Mouse (Mus musculus) MEL (cell line): ENCODE measurements around the gene Rab20. TPM values are rescaled to one million over a fixed set of nuclear protein-coding genes. Genes with fewer than 3 reads are reported as not detected.

ENCODE experiments used
- DNase-seq: peaks from one replicate; pipeline ENCODE4 v3.0.0; 2011; ENCODE audit warnings: low read depth, low spot score
- H3K27ac ChIP-seq: 2 replicates; pipeline ENCODE4 v1.5.1; 2012; ENCODE audit warnings: low read depth, mild to moderate bottlenecking, control low read depth, low read length, moderate library complexity; ENCODE audit not compliant: control insufficient read depth
- H3K27me3 ChIP-seq, 2 experiments: fragments of 150-350 bp in 1 of 2; sonication (generic) in 1 of 2; 2 replicates each; pipeline ENCODE4 v1.6.1; 2012; ENCODE audit warnings: low read length in 2 of 2, mild to moderate bottlenecking in 2 of 2, improper control_type of control experiment in 1 of 2, moderate library complexity in 1 of 2; ENCODE audit not compliant: insufficient read depth in 2 of 2, control insufficient read depth in 1 of 2
- H3K36me3 ChIP-seq, 2 experiments: 2 replicates each; pipeline ENCODE4 v1.6.1; 2012 to 2014; ENCODE audit warnings: low read length in 2 of 2, improper control_type of control experiment in 1 of 2, inconsistent platforms in 1 of 2, mild to moderate bottlenecking in 1 of 2; ENCODE audit not compliant: insufficient read depth in 2 of 2, control insufficient read depth in 1 of 2
- H3K4me1 ChIP-seq, 2 experiments: fragments of 150-350 bp in 1 of 2; sonication (generic) in 1 of 2; 2 replicates each; pipeline ENCODE4 v1.6.1; 2012; ENCODE audit warnings: low read length in 2 of 2, improper control_type of control experiment in 1 of 2, mild to moderate bottlenecking in 1 of 2; ENCODE audit not compliant: insufficient read depth in 2 of 2, control insufficient read depth in 1 of 2
- H3K4me3 ChIP-seq, 2 experiments: fragments of 150-350 bp in 1 of 2; sonication (generic) in 1 of 2; 2 replicates each; pipeline ENCODE4 v1.5.1; 2012; ENCODE audit warnings: low read depth in 2 of 2, low read length in 2 of 2, mild to moderate bottlenecking in 2 of 2, moderate library complexity in 2 of 2, control low read depth in 1 of 2, improper control_type of control experiment in 1 of 2; ENCODE audit not compliant: control insufficient read depth in 1 of 2, insufficient read depth in 1 of 2
- H3K79me2 ChIP-seq: 2 replicates; pipeline ENCODE4 v1.6.1; 2012; ENCODE audit warnings: mild to moderate bottlenecking, low read length, moderate library complexity; ENCODE audit not compliant: control insufficient read depth, poor library complexity, insufficient read depth
- H3K9ac ChIP-seq: 2 replicates; pipeline ENCODE4 v1.6.1; 2012; ENCODE audit warnings: low read depth, mild to moderate bottlenecking, control low read depth, low read length, moderate library complexity; ENCODE audit not compliant: control insufficient read depth, poor library complexity, severe bottlenecking
- H3K9me3 ChIP-seq: fragments of 150-350 bp; sonication (generic); replicated peaks from 2 replicates; pipeline ENCODE4 v1.6.1; 2012; ENCODE audit warnings: mild to moderate bottlenecking, low read length, improper control_type of control experiment, moderate library complexity; ENCODE audit not compliant: insufficient read depth
- BHLHE40 ChIP-seq: IDR thresholded peaks from 2 replicates; pipeline ENCODE4 v1.6.1; 2012; ENCODE audit warnings: low read depth, mild to moderate bottlenecking, inconsistent platforms, low read length, improper control_type of control experiment, borderline replicate concordance
- EP300 ChIP-seq, 2 experiments: IDR thresholded peaks; 2 replicates each; pipeline ENCODE4 v1.6.1; 2011; ENCODE audit warnings: improper control_type of control experiment in 2 of 2, low read length in 2 of 2, low read depth in 1 of 2, mild to moderate bottlenecking in 1 of 2
- GABPA ChIP-seq: IDR thresholded peaks from 2 replicates; pipeline ENCODE4 v1.6.1; 2012; ENCODE audit warnings: low read depth, mild to moderate bottlenecking, inconsistent platforms, low read length, improper control_type of control experiment, moderate library complexity
- HCFC1 ChIP-seq: IDR thresholded peaks from 2 replicates; pipeline ENCODE4 v1.6.1; 2012; ENCODE audit warnings: low read depth, mild to moderate bottlenecking, inconsistent platforms, low read length, improper control_type of control experiment, moderate library complexity
- JUND ChIP-seq: IDR thresholded peaks from 2 replicates; pipeline ENCODE4 v1.6.1; 2011; ENCODE audit warnings: low read depth, mild to moderate bottlenecking, improper control_type of control experiment, low read length
- KAT2A ChIP-seq: conservative IDR thresholded peaks from 2 replicates; pipeline ENCODE4 v1.6.1; 2012; ENCODE audit warnings: low read depth, low read length, improper control_type of control experiment, inconsistent platforms
- NRF1 ChIP-seq: IDR thresholded peaks from 2 replicates; pipeline ENCODE4 v1.6.1; 2014; ENCODE audit warnings: low read depth, mild to moderate bottlenecking, inconsistent platforms, low read length, improper control_type of control experiment, moderate library complexity; ENCODE audit not compliant: poor library complexity, insufficient read depth, severe bottlenecking
- RCOR1 ChIP-seq: IDR thresholded peaks from 2 replicates; pipeline ENCODE4 v1.6.1; 2012; ENCODE audit warnings: low read depth, mild to moderate bottlenecking, inconsistent platforms, low read length, improper control_type of control experiment
- TBP ChIP-seq: IDR thresholded peaks from 2 replicates; pipeline ENCODE4 v1.8.0; 2011; ENCODE audit warnings: low read depth, low read length, improper control_type of control experiment
- UBTF ChIP-seq: IDR thresholded peaks from 2 replicates; pipeline ENCODE4 v1.6.1; 2012; ENCODE audit warnings: low read depth, mild to moderate bottlenecking, inconsistent platforms, low read length, improper control_type of control experiment, moderate library complexity, borderline replicate concordance; ENCODE audit not compliant: insufficient read depth
- USF2 ChIP-seq, 2 experiments: IDR thresholded peaks; 2 replicates each; pipeline ENCODE4 v1.6.1; 2011 to 2012; ENCODE audit warnings: improper control_type of control experiment in 2 of 2, low read length in 2 of 2, borderline replicate concordance in 1 of 2, inconsistent platforms in 1 of 2, low read depth in 1 of 2, mild to moderate bottlenecking in 1 of 2; ENCODE audit not compliant: insufficient read depth in 1 of 2
- ZC3H11A ChIP-seq: IDR thresholded peaks from 2 replicates; pipeline ENCODE4 v1.6.1; 2012; ENCODE audit warnings: low read depth, mild to moderate bottlenecking, inconsistent platforms, low read length, improper control_type of control experiment
- polyA plus RNA-seq, 2 experiments: library from polyadenylated mRNA; stranded (reverse) in 1 of 2; unstranded in 1 of 2; fragments of >175 nt in 1 of 2; fragments of >200 nt in 1 of 2; gene quantifications; 2 replicates each; pipeline versions ENCODE4 v1.2.1 to v1.2.4; 2012; ENCODE audit warnings: low replicate concordance in 2 of 2, low read depth in 1 of 2; ENCODE audit not compliant: insufficient read length in 2 of 2, insufficient read depth in 1 of 2, missing spikeins in 1 of 2
- total RNA-seq: library from RNA; depleted of rRNA; stranded (reverse); fragments of 300-350 nt; gene quantifications from 2 replicates; pipeline ENCODE4 v1.2.3, GENCODE M21; 2012

Rab20 gene
- total and polyA plus RNA-seq, 3 experiments, result 9.5 to 10.4 TPM; not detected in 1

- Histone ChIP-seq H3K9ac (no peak overlapping the region), H3K4me1 (0 out of 4 replicates have a peak, but pooled peaks cover 0 to 8% of the 10 kb centered on the region in 2 experiments), H3K27ac (no peak overlapping the region), H3K79me2 (no peaks in the 10 kb centered on the region), H3K36me3 (peaks cover 2 to 4% of the 10 kb centered on the region in 2 experiments; a peak in 3 of 4 replicates), H3K4me3 (no peak overlapping the region), H3K9me3 (no peaks in the 10 kb centered on the region)
- no peak for TF ChIP-seq KAT2A
- no peak for TF ChIP-seq EP300 (IDR thresholded peaks at IDR 0.05; ENCODE audit: low read depth in 1 of 2, low read length in 2 of 2)
- TF ChIP-seq NRF1, result no peak
- TF ChIP-seq RCOR1, result no peak
- TF ChIP-seq, all 39 proteins: peak for 0
- DNase-seq, result no peak
- no peaks in the 10 kb centered on the region for H3K27me3 ChIP-seq
Measured at GRCm38 (mm10) chr8:11518056-11518396, 39.5 kb upstream of the Rab20 start.

- DNase-seq, result no peak
- no peaks in the 10 kb centered on the region for H3K9me3 ChIP-seq
- no peaks in the 10 kb centered on the region for H3K79me2 ChIP-seq
- H3K4me1 ChIP-seq, result peaks cover 0 to 13% of the 10 kb centered on the region in 2 experiments; a peak in 2 of 4 replicates
- no peak overlapping the region for H3K4me3 ChIP-seq
- H3K27me3 ChIP-seq, result no peaks in the 10 kb centered on the region
- H3K36me3 ChIP-seq, result peaks cover 2 to 7% of the 10 kb centered on the region in 2 experiments; a peak in 3 of 4 replicates
- H3K9ac ChIP-seq, result no peak overlapping the region
- no peak overlapping the region for H3K27ac ChIP-seq
- no peak for TF ChIP-seq GABPA
- TF ChIP-seq USF2 (IDR thresholded peaks at IDR 0.05; ENCODE audit: borderline replicate concordance in 1 of 2, insufficient read depth in 1 of 2, low read depth in 1 of 2, low read length in 2 of 2), result no peak
- no peak for TF ChIP-seq TBP
- TF ChIP-seq BHLHE40, result no peak
- TF ChIP-seq UBTF, result no peak
- TF ChIP-seq JUND, result no peak
- TF ChIP-seq, all 39 proteins: peak for 0
Measured at GRCm38 (mm10) chr8:11517366-11518055, 39.0 kb upstream of the Rab20 start.

DNA sequence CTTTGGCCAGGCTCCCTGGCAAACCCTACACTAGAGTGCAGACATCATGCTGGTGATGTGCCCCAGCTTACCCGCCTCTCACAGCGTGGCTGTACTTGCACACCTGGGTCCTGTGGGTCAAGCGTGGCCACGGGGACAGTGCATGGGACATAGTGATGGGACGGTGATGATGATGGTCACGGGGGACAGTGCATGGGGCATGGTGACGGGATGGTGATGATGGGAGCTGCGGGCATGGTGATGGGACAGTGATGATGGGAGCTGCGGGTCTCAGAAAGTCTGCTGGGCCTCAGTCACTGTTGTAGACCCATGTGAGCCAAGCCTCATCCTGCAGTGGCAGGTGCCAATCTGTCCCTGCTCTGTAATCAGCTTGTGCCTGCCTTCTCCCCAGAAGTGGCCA lies 37.8 kb upstream of the Rab20 start:
- peaks cover 0 to 22% of the 10 kb centered on the region in 2 experiments; a peak in 2 of 4 replicates for H3K4me1 ChIP-seq
- H3K9me3 ChIP-seq, result no peaks in the 10 kb centered on the region
- DNase-seq, result no peak
- H3K79me2 ChIP-seq, result no peaks in the 10 kb centered on the region
- H3K36me3 ChIP-seq, result peaks cover 2 to 14% of the 10 kb centered on the region in 2 experiments
- no peak overlapping the region for H3K9ac ChIP-seq
- no peak overlapping the region for H3K27ac ChIP-seq
- no peak for TF ChIP-seq HCFC1
- TF ChIP-seq ZC3H11A, result no peak
- no peak overlapping the region for H3K4me3 ChIP-seq
- H3K27me3 ChIP-seq, result no peaks in the 10 kb centered on the region
